Mouse (Mus musculus) neural tube, embryonic 13.5 days (tissue): Measurements from ENCODE around the gene Mcl1. TPM values are rescaled to one million over a fixed set of nuclear protein-coding genes. Genes with fewer than 3 reads are reported as not detected.
"Not testable (repeated sequence)": the region's sequence is repeated elsewhere in the genome, so short reads cannot be mapped to it uniquely, and the experiment has no call there.

Source experiments
- ATAC-seq: fragments of 200-750 bp; cut with Nextera tagmentation; 2 replicates; pipeline ENCODE4 v1.8.0; 2017; ENCODE audit warnings: low read depth, mild to moderate bottlenecking, moderate TSS enrichment, moderate library complexity
- H3K27ac ChIP-seq: fragments of 300-500 bp; sonication (generic); replicated peaks from 2 replicates; pipeline ENCODE4 v1.5.1; 2015; ENCODE audit warnings: moderate library complexity, mild to moderate bottlenecking, inconsistent platforms
- H3K27me3 ChIP-seq: fragments of 300-500 bp; sonication (generic); 2 replicates; pipeline ENCODE4 v1.6.1; 2015; ENCODE audit warnings: mild to moderate bottlenecking, inconsistent platforms
- H3K36me3 ChIP-seq: fragments of 300-500 bp; sonication (generic); 2 replicates; pipeline ENCODE4 v1.6.1; 2015; ENCODE audit warnings: mild to moderate bottlenecking, inconsistent platforms
- H3K4me1 ChIP-seq: fragments of 300-500 bp; sonication (generic); replicated peaks from 2 replicates; pipeline ENCODE4 v1.6.1; 2015; ENCODE audit warnings: inconsistent platforms
- H3K4me2 ChIP-seq: fragments of 300-500 bp; sonication (generic); 2 replicates; pipeline ENCODE4 v1.6.1; 2015; ENCODE audit warnings: inconsistent platforms, mild to moderate bottlenecking, moderate library complexity
- H3K4me3 ChIP-seq: fragments of 300-500 bp; sonication (generic); 2 replicates; pipeline ENCODE4 v1.5.1; 2015; ENCODE audit warnings: mild to moderate bottlenecking, inconsistent platforms
- H3K9ac ChIP-seq: fragments of 300-500 bp; sonication (generic); 2 replicates; pipeline ENCODE4 v1.6.1; 2015; ENCODE audit warnings: moderate library complexity, mild to moderate bottlenecking, inconsistent platforms
- H3K9me3 ChIP-seq: fragments of 300-500 bp; sonication (generic); 2 replicates; pipeline ENCODE4 v1.6.1; 2016; ENCODE audit warnings: inconsistent platforms
- whole genome bisulfite sequencing: fragments of 180-500 bp; shearing (Covaris S2); methylation state at CpG from one replicate; pipeline ENCODE4 v1.1.7; 2015; 5-methylcytosine and 5-hydroxymethylcytosine counted together
- polyA plus RNA-seq: library from polyadenylated mRNA; unstranded; fragments of >200 nt; fragmentation: Nextera tagmentation; extraction: Ambion mirVana; gene quantifications from 2 replicates; pipeline ENCODE4 v1.2.1, GENCODE M21; 2015

Gene Mcl1
- polyA plus RNA-seq = 57.1 and 58.8 TPM in 2 replicates

GRCm38 (mm10) chr3:95658236-95658867 lies at the start of gene Mcl1:
TSS of gene Mcl1 (plus strand) at chr3:95658788.
- no peaks in the 10 kb centered on the region for H3K9me3 ChIP-seq
- ATAC-seq = peak; percentile 98
- H3K4me1 ChIP-seq = peaks cover 47% of the 10 kb centered on the region
- peak within 1 kb of the TSS; percentile 87 for H3K4me3 ChIP-seq
- peak within 1 kb of the TSS; percentile 99 for H3K27ac ChIP-seq
- under 1% methylated on average over 38 of the region's 43 CpGs for WGBS
- no peaks in the 10 kb centered on the region for H3K27me3 ChIP-seq
- H3K4me2 ChIP-seq = peak within 1 kb of the TSS; percentile 93
- H3K36me3 ChIP-seq = peaks cover 26% of the 10 kb centered on the region
- peak within 1 kb of the TSS; percentile 99 for H3K9ac ChIP-seq

GRCm38 (mm10) chr3:95609195-95609594 lies 49.4 kb upstream of the Mcl1 start:
- no peaks in the 10 kb centered on the region for H3K9me3 ChIP-seq
- no peak overlapping the region for H3K27ac ChIP-seq
- H3K36me3 ChIP-seq = peaks cover 56% of the 10 kb centered on the region
- H3K27me3 ChIP-seq = no peaks in the 10 kb centered on the region
- no peak for ATAC-seq
- H3K4me1 ChIP-seq = no peaks in the 10 kb centered on the region
- 79% methylated on average over 3 of the region's 3 CpGs for WGBS
- no peak overlapping the region for H3K9ac ChIP-seq
- H3K4me2 ChIP-seq = no peak overlapping the region
- no peak overlapping the region for H3K4me3 ChIP-seq

GRCm38 (mm10) chr3:95613996-95614395 lies 44.6 kb upstream of the Mcl1 start:
- WGBS = 100% methylated on average over 1 of the region's 1 CpGs
- H3K4me1 ChIP-seq = no peaks in the 10 kb centered on the region
- no peaks in the 10 kb centered on the region for H3K9me3 ChIP-seq
- no peak for ATAC-seq
- H3K27ac ChIP-seq = no peak overlapping the region
- H3K9ac ChIP-seq = no peak overlapping the region
- H3K4me2 ChIP-seq = no peak overlapping the region
- no peaks in the 10 kb centered on the region for H3K27me3 ChIP-seq
- H3K4me3 ChIP-seq = no peak overlapping the region
- H3K36me3 ChIP-seq = peaks cover 59% of the 10 kb centered on the region

- Histone ChIP-seq H3K9me3 (no peaks in the 10 kb centered on the region), H3K4me1 (0 out of 2 replicates have a peak, but pooled peaks cover 2% of the 10 kb centered on the region), H3K36me3 (peaks cover 55% of the 10 kb centered on the region), H3K9ac (no peak overlapping the region), H3K27ac (no peak overlapping the region), H3K27me3 (no peaks in the 10 kb centered on the region), H3K4me3 (no peak overlapping the region), H3K4me2 (no peak overlapping the region)
- WGBS = 96% methylated on average over 1 of the region's 1 CpGs
- no peak for ATAC-seq
These were observed 40.1 kb upstream of the Mcl1 start for GRCm38 (mm10) chr3:95618511-95618910.

- no peak overlapping the region for H3K27ac ChIP-seq
- no peaks in the 10 kb centered on the region for H3K9me3 ChIP-seq
- H3K4me2 ChIP-seq = no peak overlapping the region
- no peak overlapping the region for H3K9ac ChIP-seq
- H3K4me3 ChIP-seq = no peak overlapping the region
- no peak for ATAC-seq
- H3K36me3 ChIP-seq = peaks cover 42% of the 10 kb centered on the region
- H3K4me1 ChIP-seq = peaks cover 12% of the 10 kb centered on the region
- WGBS = 88% methylated on average over 1 of the region's 1 CpGs
- no peaks in the 10 kb centered on the region for H3K27me3 ChIP-seq
These were observed 37.3 kb upstream of the Mcl1 start for GRCm38 (mm10) chr3:95621241-95621640.

- ATAC-seq, H3K27me3 ChIP-seq, H3K9me3 ChIP-seq, H3K4me3 ChIP-seq, H3K27ac ChIP-seq, H3K9ac ChIP-seq, H3K4me2 ChIP-seq: not testable (repeated sequence)
- peaks cover 39% of the 10 kb centered on the region for H3K36me3 ChIP-seq
- 96% methylated on average over 20 of the region's 20 CpGs for WGBS
- peaks cover 24% of the 10 kb centered on the region for H3K4me1 ChIP-seq
These were observed 36.2 kb upstream of the Mcl1 start for GRCm38 (mm10) chr3:95622421-95622820.

GRCm38 (mm10) chr3:95623551-95623950 lies 35.0 kb upstream of the Mcl1 start:
- no peaks in the 10 kb centered on the region for H3K27me3 ChIP-seq
- H3K27ac ChIP-seq = no peak overlapping the region; the same call in 1 of the 2 replicates
- no peak overlapping the region for H3K4me3 ChIP-seq
- H3K4me2 ChIP-seq = no peak overlapping the region
- peaks cover 40% of the 10 kb centered on the region for H3K36me3 ChIP-seq
- 54% methylated on average over 2 of the region's 2 CpGs for WGBS
- no peak overlapping the region for H3K9ac ChIP-seq
- ATAC-seq = no peak
- H3K4me1 ChIP-seq = peaks cover 29% of the 10 kb centered on the region
- no peaks in the 10 kb centered on the region for H3K9me3 ChIP-seq

- Histone ChIP-seq H3K4me1 (peaks cover 29% of the 10 kb centered on the region), H3K9ac (peak overlapping the region; percentile 68), H3K4me3 (peak overlapping the region; percentile 63), H3K27ac (peak overlapping the region; percentile 88), H3K36me3 (peaks cover 42% of the 10 kb centered on the region), H3K4me2 (peak overlapping the region; percentile 57)
- WGBS = 71% methylated on average over 5 of the region's 5 CpGs
- H3K27me3 ChIP-seq, H3K9me3 ChIP-seq: not testable (repeated sequence)
- ATAC-seq = peak; percentile 19; the same call in 1 of the 2 replicates
These were observed 34.5 kb upstream of the Mcl1 start for GRCm38 (mm10) chr3:95623991-95624515.

GRCm38 (mm10) chr3:95624628-95625503 lies 33.7 kb upstream of the Mcl1 start, which contains the start of gene Ensa:
TSS of gene Ensa (plus strand) at chr3:95624993.
- ATAC-seq = peak; percentile 99
- WGBS = 1% methylated on average over 44 of the region's 44 CpGs
- H3K27ac ChIP-seq = peak within 1 kb of the TSS; percentile 93

GRCm38 (mm10) chr3:95627763-95628162 lies 30.8 kb upstream of the Mcl1 start:
- Histone ChIP-seq H3K4me1 (peaks cover 37% of the 10 kb centered on the region), H3K4me3 (no peak overlapping the region), H3K9me3 (no peaks in the 10 kb centered on the region), H3K27ac (no peak overlapping the region), H3K36me3 (peaks cover 61% of the 10 kb centered on the region), H3K4me2 (no peak overlapping the region), H3K9ac (no peak overlapping the region), H3K27me3 (no peaks in the 10 kb centered on the region)
- ATAC-seq = no peak
- WGBS = 91% methylated on average over 5 of the region's 5 CpGs

More at GRCm38 (mm10) chr3:95624628-95625503, 33.7 kb upstream of the Mcl1 start, which contains the start of gene Ensa:
- Histone ChIP-seq H3K9ac (peak within 1 kb of the TSS; percentile 73), H3K36me3 (peaks cover 43% of the 10 kb centered on the region), H3K4me3 (peak within 1 kb of the TSS; percentile 63), H3K9me3 (no peaks in the 10 kb centered on the region), H3K27me3 (no peaks in the 10 kb centered on the region), H3K4me1 (peaks cover 36% of the 10 kb centered on the region), H3K4me2 (peak within 1 kb of the TSS; percentile 94)

GRCm38 (mm10) chr3:95629755-95630154 lies 28.8 kb upstream of the Mcl1 start:
- 72% methylated on average over 4 of the region's 4 CpGs for WGBS
- peaks cover 33% of the 10 kb centered on the region for H3K4me1 ChIP-seq
- no peak overlapping the region for H3K4me2 ChIP-seq
- H3K36me3 ChIP-seq = peaks cover 80% of the 10 kb centered on the region
- no peak for ATAC-seq
- H3K27me3 ChIP-seq = no peaks in the 10 kb centered on the region
- no peak overlapping the region; the same call in 1 of the 2 replicates for H3K9ac ChIP-seq
- H3K9me3 ChIP-seq = no peaks in the 10 kb centered on the region
- no peak overlapping the region for H3K27ac ChIP-seq
- no peak overlapping the region for H3K4me3 ChIP-seq

GRCm38 (mm10) chr3:95630856-95631255 lies 27.7 kb upstream of the Mcl1 start:
- H3K9me3 ChIP-seq = no peaks in the 10 kb centered on the region
- H3K27ac ChIP-seq = no peak overlapping the region
- H3K36me3 ChIP-seq = peaks cover 91% of the 10 kb centered on the region
- WGBS = 95% methylated on average over 3 of the region's 3 CpGs
- H3K4me2 ChIP-seq = no peak overlapping the region
- H3K27me3 ChIP-seq = no peaks in the 10 kb centered on the region
- H3K4me1 ChIP-seq = peaks cover 29% of the 10 kb centered on the region
- H3K9ac ChIP-seq = no peak overlapping the region
- ATAC-seq = no peak
- H3K4me3 ChIP-seq = no peak overlapping the region
